Mouse (Mus musculus) erythroblast, embryonic 14.5 days (primary cell): ENCODE results near the gene Ncam1.

Experiments
- GATA1 ChIP-seq: IDR thresholded peaks from 2 replicates; pipeline ENCODE4 v1.6.1; 2012; ENCODE audit warnings: low read length, inconsistent platforms, mixed read lengths
- TAL1 ChIP-seq: IDR thresholded peaks from 3 replicates; pipeline ENCODE4 v1.6.1; 2012; ENCODE audit warnings: low read length, inconsistent platforms, mixed read lengths

- TF ChIP-seq GATA1 = no peak
- no peak for TF ChIP-seq TAL1
Observed at GRCm38 (mm10) chr9:49570731-49571694, 227.7 kb downstream of the Ncam1 start.
